Mouse (Mus musculus): ENCODE results near the gene Cd4. TPM values are rescaled to one million over a fixed set of nuclear protein-coding genes. Genes with fewer than 3 reads are reported as not detected.

Cd4 gene
- polyA plus RNA-seq, 1 experiment, result 34.2 TPM

- no peaks in the 10 kb centered on the region for H3K4me1 ChIP-seq (ENCODE audit: control insufficient read depth, insufficient read depth, insufficient read length)
- H3K36me3 ChIP-seq (ENCODE audit: control insufficient read depth, insufficient read depth, low read length), result peaks cover 53% of the 10 kb centered on the region
- no peak overlapping the region for H3K4me3 ChIP-seq (ENCODE audit: extremely low read depth, insufficient read depth, insufficient read length)
- DNase-seq (ENCODE audit: low read depth in 1 of 2, low spot score in 2 of 2), result no peak
- no peak for TF ChIP-seq POLR2A (IDR thresholded peaks at IDR 0.05; ENCODE audit: low read depth, low read length)
- no peak for TF ChIP-seq CTCF (IDR thresholded peaks at IDR 0.05; ENCODE audit: extremely low read depth, insufficient read depth, insufficient read length, insufficient replicate concordance)
- H3K27ac ChIP-seq (ENCODE audit: insufficient read depth, low read length), result no peak overlapping the region
- 97% methylated on average over 4 of the region's 4 CpGs for WGBS
- H3K27me3 ChIP-seq (ENCODE audit: control insufficient read depth, insufficient read depth, low read length), result no peaks in the 10 kb centered on the region
Measured at GRCm38 (mm10) chr6:124822049-124822448, 66.0 kb downstream of the Cd4 start.

DNA sequence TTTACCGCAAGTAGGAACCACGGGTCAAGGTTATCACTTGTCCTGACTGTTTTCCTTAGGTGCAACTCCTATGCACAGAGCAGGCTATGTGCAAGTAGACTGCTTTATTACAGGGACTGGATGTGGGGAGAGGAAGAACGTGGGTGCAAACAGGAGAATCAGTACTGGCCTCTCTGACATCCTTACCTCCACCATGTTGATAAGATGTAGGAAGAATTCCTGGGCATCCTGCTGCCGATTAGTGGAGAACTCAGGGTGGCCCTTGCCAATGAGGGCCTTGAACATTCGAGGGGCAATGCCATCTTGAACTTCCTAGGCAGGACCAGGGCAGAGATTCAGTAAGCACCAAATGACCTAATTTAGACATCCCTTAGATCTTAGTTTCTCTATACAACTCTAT is 67.1 kb downstream of the Cd4 start:
- no peak overlapping the region for H3K27ac ChIP-seq (ENCODE audit: insufficient read depth, low read length)
- no peak overlapping the region for H3K4me3 ChIP-seq (ENCODE audit: extremely low read depth, insufficient read depth, insufficient read length)
- 89% methylated on average over 5 of the region's 5 CpGs for whole genome bisulfite sequencing
- H3K27me3 ChIP-seq (ENCODE audit: control insufficient read depth, insufficient read depth, low read length), result no peaks in the 10 kb centered on the region
- peaks cover 52% of the 10 kb centered on the region for H3K36me3 ChIP-seq (ENCODE audit: control insufficient read depth, insufficient read depth, low read length)
- no peaks in the 10 kb centered on the region for H3K4me1 ChIP-seq (ENCODE audit: control insufficient read depth, insufficient read depth, insufficient read length)
- no peak for DNase-seq (ENCODE audit: low read depth in 1 of 2, low spot score in 2 of 2)
- TF ChIP-seq CTCF (IDR thresholded peaks at IDR 0.05; ENCODE audit: extremely low read depth, insufficient read depth, insufficient read length, insufficient replicate concordance) (no peak), POLR2A (IDR thresholded peaks at IDR 0.05; ENCODE audit: low read depth, low read length) (no peak)

- Histone ChIP-seq H3K27me3 (ENCODE audit: control insufficient read depth, insufficient read depth, low read length) (no peaks in the 10 kb centered on the region), H3K27ac (ENCODE audit: insufficient read depth, low read length) (no peak overlapping the region), H3K36me3 (ENCODE audit: control insufficient read depth, insufficient read depth, low read length) (peaks cover 33% of the 10 kb centered on the region), H3K4me1 (ENCODE audit: control insufficient read depth, insufficient read depth, insufficient read length) (0 out of 2 replicates have a peak, but pooled peaks cover 4% of the 10 kb centered on the region), H3K4me3 (ENCODE audit: extremely low read depth, insufficient read depth, insufficient read length) (no peak overlapping the region)
- 46% methylated on average over 8 of the region's 8 CpGs for WGBS
- DNase-seq (ENCODE audit: low read depth in 1 of 2, low spot score in 2 of 2), result no peak
- TF ChIP-seq POLR2A (IDR thresholded peaks at IDR 0.05; ENCODE audit: low read depth, low read length) (no peak), CTCF (IDR thresholded peaks at IDR 0.05; ENCODE audit: extremely low read depth, insufficient read depth, insufficient read length, insufficient replicate concordance) (no peak)
Measured at GRCm38 (mm10) chr6:124817971-124818370, 70.0 kb downstream of the Cd4 start.

GRCm38 (mm10) chr6:124817563-124817962 is 70.5 kb downstream of the Cd4 start:
- no peak overlapping the region for H3K4me3 ChIP-seq (ENCODE audit: extremely low read depth, insufficient read depth, insufficient read length)
- 0 out of 2 replicates have a peak, but pooled peaks cover 4% of the 10 kb centered on the region for H3K4me1 ChIP-seq (ENCODE audit: control insufficient read depth, insufficient read depth, insufficient read length)
- peak in 1 of 2 experiments; percentile 3 for DNase-seq (ENCODE audit: low read depth in 1 of 2, low spot score in 2 of 2)
- 94% methylated on average over 8 of the region's 8 CpGs for WGBS
- no peak for TF ChIP-seq POLR2A (IDR thresholded peaks at IDR 0.05; ENCODE audit: low read depth, low read length)
- no peaks in the 10 kb centered on the region for H3K27me3 ChIP-seq (ENCODE audit: control insufficient read depth, insufficient read depth, low read length)
- H3K36me3 ChIP-seq (ENCODE audit: control insufficient read depth, insufficient read depth, low read length), result peaks cover 30% of the 10 kb centered on the region
- H3K27ac ChIP-seq (ENCODE audit: insufficient read depth, low read length), result no peak overlapping the region

GRCm38 (mm10) chr6:124817125-124817524 is 70.9 kb downstream of the Cd4 start:
- H3K27ac ChIP-seq (ENCODE audit: insufficient read depth, low read length), result no peak overlapping the region
- 0 out of 2 replicates have a peak, but pooled peaks cover 4% of the 10 kb centered on the region for H3K4me1 ChIP-seq (ENCODE audit: control insufficient read depth, insufficient read depth, insufficient read length)
- peaks cover 28% of the 10 kb centered on the region for H3K36me3 ChIP-seq (ENCODE audit: control insufficient read depth, insufficient read depth, low read length)
- TF ChIP-seq CTCF (IDR thresholded peaks at IDR 0.05; ENCODE audit: extremely low read depth, insufficient read depth, insufficient read length, insufficient replicate concordance) (no peak), POLR2A (IDR thresholded peaks at IDR 0.05; ENCODE audit: low read depth, low read length) (no peak)
- no peaks in the 10 kb centered on the region for H3K27me3 ChIP-seq (ENCODE audit: control insufficient read depth, insufficient read depth, low read length)
- H3K4me3 ChIP-seq (ENCODE audit: extremely low read depth, insufficient read depth, insufficient read length), result no peak overlapping the region
- DNase-seq (ENCODE audit: low read depth in 1 of 2, low spot score in 2 of 2), result peak in 1 of 2 experiments; percentile 1
- 93% methylated on average over 11 of the region's 11 CpGs for WGBS

GRCm38 (mm10) chr6:124816611-124817010 is 71.4 kb downstream of the Cd4 start:
- H3K27ac ChIP-seq (ENCODE audit: insufficient read depth, low read length), result no peak overlapping the region
- peaks cover 26% of the 10 kb centered on the region for H3K36me3 ChIP-seq (ENCODE audit: control insufficient read depth, insufficient read depth, low read length)
- DNase-seq (ENCODE audit: low read depth in 1 of 2, low spot score in 2 of 2), result no peak
- H3K4me3 ChIP-seq (ENCODE audit: extremely low read depth, insufficient read depth, insufficient read length), result no peak overlapping the region
- 0 out of 2 replicates have a peak, but pooled peaks cover 4% of the 10 kb centered on the region for H3K4me1 ChIP-seq (ENCODE audit: control insufficient read depth, insufficient read depth, insufficient read length)
- no peaks in the 10 kb centered on the region for H3K27me3 ChIP-seq (ENCODE audit: control insufficient read depth, insufficient read depth, low read length)
- WGBS, result 98% methylated on average over 4 of the region's 4 CpGs
- TF ChIP-seq POLR2A (IDR thresholded peaks at IDR 0.05; ENCODE audit: low read depth, low read length), result no peak
- TF ChIP-seq CTCF (IDR thresholded peaks at IDR 0.05; ENCODE audit: extremely low read depth, insufficient read depth, insufficient read length, insufficient replicate concordance), result no peak

GRCm38 (mm10) chr6:124814858-124815774 is 72.9 kb downstream of the Cd4 start:
- WGBS, result 88% methylated on average over 9 of the region's 9 CpGs
- Histone ChIP-seq H3K4me1 (ENCODE audit: control insufficient read depth, insufficient read depth, insufficient read length) (0 out of 2 replicates have a peak, but pooled peaks cover 4% of the 10 kb centered on the region), H3K36me3 (ENCODE audit: control insufficient read depth, insufficient read depth, low read length) (peaks cover 14% of the 10 kb centered on the region), H3K27ac (ENCODE audit: insufficient read depth, low read length) (no peak overlapping the region), H3K27me3 (ENCODE audit: control insufficient read depth, insufficient read depth, low read length) (no peaks in the 10 kb centered on the region), H3K4me3 (ENCODE audit: extremely low read depth, insufficient read depth, insufficient read length) (no peak overlapping the region)
- no peak for DNase-seq (ENCODE audit: low read depth in 1 of 2, low spot score in 2 of 2)
- TF ChIP-seq POLR2A (IDR thresholded peaks at IDR 0.05; ENCODE audit: low read depth, low read length), result no peak
- TF ChIP-seq CTCF (IDR thresholded peaks at IDR 0.05; ENCODE audit: extremely low read depth, insufficient read depth, insufficient read length, insufficient replicate concordance), result no peak

Other genes starting within 250 kb of the Cd4 start
- 65.1 and 70.0 TPM in 2 replicates for gene Lpcat3, start 225.2 kb downstream of the Cd4 start, polyA plus RNA-seq (2012; rRNA removed)
- 46.2 and 47.9 TPM in 2 replicates for gene Emg1, start 176.0 kb downstream of the Cd4 start, polyA plus RNA-seq (2012; rRNA removed)
- 96.5 and 103 TPM in 2 replicates for gene Phb2, start 175.9 kb downstream of the Cd4 start, polyA plus RNA-seq (2012; rRNA removed)
- gene Ptpn6, start 149.5 kb downstream of the Cd4 start, polyA plus RNA-seq (2012; rRNA removed), result 281 and 332 TPM in 2 replicates
- 209 and 225 TPM in 2 replicates for gene Grcc10, start 146.8 kb downstream of the Cd4 start, polyA plus RNA-seq (2012; rRNA removed)
- not detected in 2 replicates for gene Gm45234, start 132.2 kb downstream of the Cd4 start, polyA plus RNA-seq (2012; rRNA removed)
- gene Atn1, start 131.7 kb downstream of the Cd4 start, polyA plus RNA-seq (2012; rRNA removed), result 37.4 and 41.3 TPM in 2 replicates
- gene Eno2, start 118.5 kb downstream of the Cd4 start, polyA plus RNA-seq (2012; rRNA removed), result 2.9 and 3.2 TPM in 2 replicates
- 1.2 and 1.8 TPM in 2 replicates for gene Lrrc23, start 108.5 kb downstream of the Cd4 start, polyA plus RNA-seq (2012; rRNA removed)
- gene Spsb2, start 79.6 kb downstream of the Cd4 start, polyA plus RNA-seq (2012; rRNA removed), result 10.3 and 13.5 TPM in 2 replicates
- gene Tpi1, start 73.9 kb downstream of the Cd4 start, polyA plus RNA-seq (2012; rRNA removed), result 74.7 and 89.3 TPM in 2 replicates
- gene Usp5, start 58.7 kb downstream of the Cd4 start, polyA plus RNA-seq (2012; rRNA removed), result 53.8 and 65.3 TPM in 2 replicates
- gene Cdca3, start 58.7 kb downstream of the Cd4 start, polyA plus RNA-seq (2012; rRNA removed), result 30.4 and 39.0 TPM in 2 replicates
- gene Gnb3, start 47.9 kb downstream of the Cd4 start, polyA plus RNA-seq (2012; rRNA removed), result 0.13 and 0.37 TPM in 2 replicates
- 9.3 and 10.8 TPM in 2 replicates for gene P3h3, start 30.5 kb downstream of the Cd4 start, polyA plus RNA-seq (2012; rRNA removed)
- 2.7 and 3.0 TPM in 2 replicates for gene Gpr162, start 24.2 kb downstream of the Cd4 start, polyA plus RNA-seq (2012; rRNA removed)
- 10.9 and 18.2 TPM in 2 replicates for gene Lag3, start 23.5 kb upstream of the Cd4 start, polyA plus RNA-seq (2012; rRNA removed)
- gene Ptms, start 31.9 kb upstream of the Cd4 start, polyA plus RNA-seq (2012; rRNA removed), result 450 and 549 TPM in 2 replicates
- 125 and 140 TPM in 2 replicates for gene Mlf2, start 43.2 kb upstream of the Cd4 start, polyA plus RNA-seq (2012; rRNA removed)
- gene Cops7a, start 77.3 kb upstream of the Cd4 start, polyA plus RNA-seq (2012; rRNA removed), result 106 and 116 TPM in 2 replicates
- 3.4 and 5.4 TPM in 2 replicates for gene Pianp, start 108.5 kb upstream of the Cd4 start, polyA plus RNA-seq (2012; rRNA removed)
- 52.2 and 54.3 TPM in 2 replicates for gene Zfp384, start 120.9 kb upstream of the Cd4 start, polyA plus RNA-seq (2012; rRNA removed)
- gene Ing4, start 151.5 kb upstream of the Cd4 start, polyA plus RNA-seq (2012; rRNA removed), result 31.8 and 36.2 TPM in 2 replicates
- gene Acrbp, start 161.5 kb upstream of the Cd4 start, polyA plus RNA-seq (2012; rRNA removed), result 34.4 and 35.8 TPM in 2 replicates
- gene Lpar5, start 179.7 kb upstream of the Cd4 start, polyA plus RNA-seq (2012; rRNA removed), result 62.1 and 64.3 TPM in 2 replicates
- 87.4 and 196 TPM in 2 replicates for gene Chd4, start 207.8 kb upstream of the Cd4 start, polyA plus RNA-seq (2012; rRNA removed)
- gene Nop2, start 243.7 kb upstream of the Cd4 start, polyA plus RNA-seq (2012; rRNA removed), result 14.0 and 16.2 TPM in 2 replicates